Mouse (Mus musculus): ENCODE measurements around the gene Foxp4. TPM values are rescaled to one million over a fixed set of nuclear protein-coding genes. Genes with fewer than 3 reads are reported as not detected.
A peak's percentile ranks its signal among the peaks of the same experiment; 100 is the strongest.

Gene Foxp4
- polyA plus RNA-seq, 1 experiment: 194 TPM

DNA sequence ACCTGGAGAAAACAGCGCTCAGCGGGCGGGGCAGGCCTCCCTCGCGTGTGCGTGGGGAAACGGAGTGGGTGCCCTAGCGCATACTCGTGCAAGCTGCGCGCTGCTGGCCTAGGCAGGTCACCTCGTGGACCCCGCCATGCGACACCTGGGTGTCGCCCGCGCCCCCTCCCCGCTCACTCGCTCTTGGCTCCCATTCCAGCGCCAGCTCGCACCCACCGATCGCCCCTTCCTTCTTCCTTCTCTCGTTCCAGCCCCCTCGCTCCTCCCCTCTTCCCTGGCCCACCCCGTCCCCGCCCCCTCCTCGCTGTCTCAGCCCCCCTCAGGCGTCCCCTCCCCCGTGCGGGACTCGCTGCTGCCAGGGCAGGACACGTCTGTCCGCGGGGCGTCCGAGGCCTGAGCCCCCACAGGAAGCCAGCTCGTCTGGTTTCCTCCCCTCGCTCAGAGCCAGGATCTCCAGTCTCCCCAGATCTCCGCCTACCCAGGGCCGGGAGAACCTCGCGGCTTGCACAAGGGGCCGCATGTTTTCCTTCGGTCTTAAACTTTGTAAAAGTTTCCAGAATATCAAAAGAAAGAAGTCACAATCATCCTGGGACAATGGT lies 91.3 kb downstream of the Foxp4 start:
- Histone ChIP-seq H3K27me3 (ENCODE audit: control insufficient read depth, insufficient read depth, low read length) (peaks cover 5% of the 10 kb centered on the region; the same call in 1 of the 2 replicates), H3K4me1 (replicated peaks; ENCODE audit: control insufficient read depth, insufficient read depth, low read length) (peaks cover 23% of the 10 kb centered on the region), H3K27ac (ENCODE audit: control insufficient read depth, insufficient read depth, low read length) (no peak overlapping the region), H3K36me3 (ENCODE audit: control insufficient read depth, insufficient read depth, low read length) (no peaks in the 10 kb centered on the region), H3K4me3 (ENCODE audit: control insufficient read depth, insufficient read depth, low read length) (peak overlapping the region; percentile 55)
- TF ChIP-seq CTCF (IDR thresholded peaks at IDR 0.05; ENCODE audit: borderline replicate concordance, control insufficient read depth, extremely low read depth, insufficient read depth, low read length, poor library complexity) (no peak), POLR2A (IDR thresholded peaks at IDR 0.05; ENCODE audit: control insufficient read depth, extremely low read depth, insufficient read depth, low read length, poor library complexity) (no peak)
- peak; percentile 24 for DNase-seq
- 2% methylated on average over 45 of the region's 45 CpGs for WGBS

DNA sequence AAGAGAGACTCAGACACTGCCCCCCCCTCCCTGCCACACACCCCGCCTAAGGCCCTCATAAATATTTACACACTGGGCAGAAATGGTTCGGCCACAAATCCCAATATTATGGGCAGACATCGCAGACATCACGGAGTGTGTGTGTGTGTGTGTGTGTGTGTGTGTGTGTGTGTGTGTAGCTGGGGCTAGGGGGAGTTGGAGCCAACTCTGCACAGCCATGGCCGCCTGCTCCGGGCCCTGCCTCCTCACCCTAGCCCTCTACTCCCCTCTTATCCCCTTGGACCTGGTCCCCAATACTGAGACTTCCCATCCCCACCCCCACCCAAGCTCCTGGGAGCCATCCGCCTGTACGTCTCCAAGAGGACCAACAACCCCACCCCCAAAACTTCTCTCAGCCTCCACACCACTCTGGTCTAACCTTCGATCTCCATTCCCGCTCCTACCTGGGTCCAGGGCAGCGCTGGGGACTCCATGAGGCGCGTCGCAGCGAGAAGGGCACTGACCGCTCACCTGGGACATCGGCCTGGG lies 91.9 kb downstream of the Foxp4 start:
- Histone ChIP-seq H3K36me3 (ENCODE audit: control insufficient read depth, insufficient read depth, low read length) (no peaks in the 10 kb centered on the region), H3K4me3 (ENCODE audit: control insufficient read depth, insufficient read depth, low read length) (peak overlapping the region; percentile 55), H3K4me1 (replicated peaks; ENCODE audit: control insufficient read depth, insufficient read depth, low read length) (peaks cover 23% of the 10 kb centered on the region), H3K27me3 (ENCODE audit: control insufficient read depth, insufficient read depth, low read length) (peaks cover 5% of the 10 kb centered on the region; the same call in 1 of the 2 replicates), H3K27ac (ENCODE audit: control insufficient read depth, insufficient read depth, low read length) (no peak overlapping the region)
- no peak for DNase-seq
- TF ChIP-seq CTCF (IDR thresholded peaks at IDR 0.05; ENCODE audit: borderline replicate concordance, control insufficient read depth, extremely low read depth, insufficient read depth, low read length, poor library complexity): no peak
- TF ChIP-seq POLR2A (IDR thresholded peaks at IDR 0.05; ENCODE audit: control insufficient read depth, extremely low read depth, insufficient read depth, low read length, poor library complexity): no peak
- 6% methylated on average over 17 of the region's 17 CpGs for WGBS

DNA sequence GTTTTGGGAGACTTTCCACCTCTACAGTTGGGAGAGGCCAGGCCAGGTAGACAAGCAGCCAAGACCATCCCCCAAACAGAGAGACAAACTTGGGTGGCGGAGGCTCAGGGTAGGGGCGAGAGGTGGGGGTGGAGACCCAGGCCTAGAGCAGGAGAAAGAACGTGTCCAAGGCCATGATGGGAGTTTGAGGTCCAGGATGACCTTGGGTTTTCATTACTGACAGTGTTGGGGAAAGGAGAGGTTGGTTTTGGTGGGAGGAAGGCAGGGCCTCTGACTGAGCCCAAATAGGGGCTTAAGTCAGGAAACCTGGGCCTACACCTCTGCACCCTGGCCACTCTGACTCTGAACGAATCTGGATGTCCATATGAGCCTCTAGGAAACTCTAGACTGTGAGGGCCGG lies 92.7 kb downstream of the Foxp4 start:
- H3K27me3 ChIP-seq (ENCODE audit: control insufficient read depth, insufficient read depth, low read length): peaks cover 5% of the 10 kb centered on the region; the same call in 1 of the 2 replicates
- peaks cover 23% of the 10 kb centered on the region for H3K4me1 ChIP-seq (replicated peaks; ENCODE audit: control insufficient read depth, insufficient read depth, low read length)
- DNase-seq: no peak
- H3K4me3 ChIP-seq (ENCODE audit: control insufficient read depth, insufficient read depth, low read length): no peak overlapping the region
- 67% methylated on average over 5 of the region's 5 CpGs for WGBS
- H3K27ac ChIP-seq (ENCODE audit: control insufficient read depth, insufficient read depth, low read length): no peak overlapping the region
- no peaks in the 10 kb centered on the region for H3K36me3 ChIP-seq (ENCODE audit: control insufficient read depth, insufficient read depth, low read length)
- TF ChIP-seq CTCF (IDR thresholded peaks at IDR 0.05; ENCODE audit: borderline replicate concordance, control insufficient read depth, extremely low read depth, insufficient read depth, low read length, poor library complexity) (no peak), POLR2A (IDR thresholded peaks at IDR 0.05; ENCODE audit: control insufficient read depth, extremely low read depth, insufficient read depth, low read length, poor library complexity) (no peak)

DNA sequence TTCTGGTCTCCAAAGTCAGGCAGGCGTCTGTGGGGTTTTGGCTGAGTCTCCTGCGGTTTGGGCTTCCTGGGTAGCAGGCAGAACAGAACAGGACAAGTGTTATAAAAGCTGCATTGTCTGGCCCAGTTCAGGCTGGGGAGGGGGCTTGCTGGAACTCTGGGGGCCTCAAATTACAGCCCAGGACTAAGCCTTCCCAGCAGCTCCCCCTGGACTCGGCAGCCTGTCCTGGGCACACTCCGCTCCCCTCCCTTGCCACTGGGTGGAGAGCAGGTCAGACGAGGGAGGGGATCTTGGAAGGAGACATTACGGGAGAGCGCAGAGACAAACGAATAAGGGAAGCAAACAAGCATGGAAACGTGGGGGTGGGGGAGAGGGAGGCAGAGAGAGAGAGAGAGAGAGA lies 93.3 kb downstream of the Foxp4 start:
- DNase-seq: no peak
- no peak for TF ChIP-seq POLR2A (IDR thresholded peaks at IDR 0.05; ENCODE audit: control insufficient read depth, extremely low read depth, insufficient read depth, low read length, poor library complexity)
- no peak for TF ChIP-seq CTCF (IDR thresholded peaks at IDR 0.05; ENCODE audit: borderline replicate concordance, control insufficient read depth, extremely low read depth, insufficient read depth, low read length, poor library complexity)
- Histone ChIP-seq H3K36me3 (ENCODE audit: control insufficient read depth, insufficient read depth, low read length) (no peaks in the 10 kb centered on the region), H3K4me1 (replicated peaks; ENCODE audit: control insufficient read depth, insufficient read depth, low read length) (peaks cover 23% of the 10 kb centered on the region), H3K4me3 (ENCODE audit: control insufficient read depth, insufficient read depth, low read length) (no peak overlapping the region), H3K27me3 (ENCODE audit: control insufficient read depth, insufficient read depth, low read length) (peaks cover 5% of the 10 kb centered on the region; the same call in 1 of the 2 replicates), H3K27ac (ENCODE audit: control insufficient read depth, insufficient read depth, low read length) (no peak overlapping the region)
- WGBS: 40% methylated on average over 9 of the region's 9 CpGs

DNA sequence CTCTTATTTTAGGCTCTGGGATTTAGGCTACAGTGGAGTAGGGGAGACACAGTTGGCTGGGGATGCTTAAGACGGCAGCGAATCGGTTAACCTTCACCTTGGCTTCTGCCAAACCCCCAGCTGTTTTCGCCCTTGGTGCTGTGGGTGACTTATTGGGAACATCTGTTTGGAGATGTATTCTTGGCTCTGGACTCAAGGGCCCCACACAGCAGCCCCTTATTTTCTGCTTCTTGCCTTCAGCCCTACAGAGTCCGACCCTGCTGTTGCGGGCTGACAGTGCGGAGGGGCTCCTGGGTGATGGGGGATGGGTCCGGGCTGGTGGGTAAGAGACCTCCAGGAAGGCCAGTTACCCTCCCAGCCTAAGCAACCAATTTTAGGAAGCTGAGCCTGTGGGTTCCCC lies 103.1 kb downstream of the Foxp4 start:
- H3K4me3 ChIP-seq (ENCODE audit: control insufficient read depth, insufficient read depth, low read length): no peak overlapping the region
- no peaks in the 10 kb centered on the region for H3K36me3 ChIP-seq (ENCODE audit: control insufficient read depth, insufficient read depth, low read length)
- no peak for DNase-seq
- 95% methylated on average over 8 of the region's 8 CpGs for WGBS
- no peaks in the 10 kb centered on the region for H3K27me3 ChIP-seq (ENCODE audit: control insufficient read depth, insufficient read depth, low read length)
- TF ChIP-seq POLR2A (IDR thresholded peaks at IDR 0.05; ENCODE audit: control insufficient read depth, extremely low read depth, insufficient read depth, low read length, poor library complexity) (no peak), CTCF (IDR thresholded peaks at IDR 0.05; ENCODE audit: borderline replicate concordance, control insufficient read depth, extremely low read depth, insufficient read depth, low read length, poor library complexity) (no peak)
- no peaks in the 10 kb centered on the region for H3K4me1 ChIP-seq (replicated peaks; ENCODE audit: control insufficient read depth, insufficient read depth, low read length)
- H3K27ac ChIP-seq (ENCODE audit: control insufficient read depth, insufficient read depth, low read length): no peak overlapping the region

DNA sequence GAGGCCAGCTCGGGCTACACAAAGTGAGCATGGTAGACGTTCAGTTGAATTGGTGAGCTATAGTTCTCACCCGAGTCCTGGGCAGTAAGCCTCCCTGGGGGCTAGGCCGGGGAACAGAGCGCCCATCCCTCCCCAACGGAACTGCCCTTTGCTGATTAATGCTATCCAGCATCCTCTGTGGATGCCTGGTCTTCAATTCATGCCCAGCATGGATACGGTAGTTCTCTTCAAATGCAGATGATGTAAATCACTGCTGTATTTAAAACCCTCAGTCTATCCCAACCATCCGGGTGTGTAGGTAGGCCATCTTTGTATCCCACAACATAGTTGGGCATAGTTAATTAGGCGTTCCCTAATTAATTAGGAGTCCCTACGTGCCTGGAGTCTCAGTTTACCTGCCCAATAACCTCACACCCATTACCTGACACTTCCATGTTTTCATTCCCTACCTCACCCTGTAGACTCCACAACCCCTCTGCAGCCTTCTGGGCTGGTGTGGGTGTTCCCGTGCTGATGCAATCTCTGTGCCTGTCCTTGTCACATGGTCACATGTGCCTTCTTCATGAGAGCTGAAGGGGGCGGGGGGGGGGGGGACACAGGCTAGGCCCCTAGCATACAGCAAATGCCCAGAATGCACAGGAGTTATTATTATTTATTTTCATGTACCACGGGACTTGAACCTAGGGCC lies 106.3 kb downstream of the Foxp4 start:
- Histone ChIP-seq H3K27me3 (ENCODE audit: control insufficient read depth, insufficient read depth, low read length) (no peaks in the 10 kb centered on the region), H3K4me1 (replicated peaks; ENCODE audit: control insufficient read depth, insufficient read depth, low read length) (peaks cover 13% of the 10 kb centered on the region), H3K27ac (ENCODE audit: control insufficient read depth, insufficient read depth, low read length) (no peak overlapping the region), H3K4me3 (ENCODE audit: control insufficient read depth, insufficient read depth, low read length) (no peak overlapping the region), H3K36me3 (ENCODE audit: control insufficient read depth, insufficient read depth, low read length) (no peaks in the 10 kb centered on the region)
- TF ChIP-seq CTCF (IDR thresholded peaks at IDR 0.05; ENCODE audit: borderline replicate concordance, control insufficient read depth, extremely low read depth, insufficient read depth, low read length, poor library complexity) (no peak), POLR2A (IDR thresholded peaks at IDR 0.05; ENCODE audit: control insufficient read depth, extremely low read depth, insufficient read depth, low read length, poor library complexity) (no peak)
- 94% methylated on average over 13 of the region's 13 CpGs for WGBS
- DNase-seq: no peak

Other genes with a start within 250 kb of the Foxp4 start
- gene Tomm6, start 236.3 kb downstream of the Foxp4 start, polyA plus RNA-seq (2012; rRNA removed): 90.5 and 107 TPM in 2 replicates
- gene Frs3, start 235.6 kb downstream of the Foxp4 start, polyA plus RNA-seq (2012; rRNA removed): 7.0 and 7.1 TPM in 2 replicates
- 1.0 and 1.4 TPM in 2 replicates for gene Gm21981, start 230.2 kb downstream of the Foxp4 start, polyA plus RNA-seq (2012; rRNA removed)
- gene Prickle4, start 229.9 kb downstream of the Foxp4 start, polyA plus RNA-seq (2012; rRNA removed): 4.0 and 5.5 TPM in 2 replicates
- 4.4 and 6.0 TPM in 2 replicates for gene Pgc, start 197.8 kb downstream of the Foxp4 start, polyA plus RNA-seq (2012; rRNA removed)
- 25.3 and 25.5 TPM in 2 replicates for gene Tfeb, start 187.6 kb downstream of the Foxp4 start, polyA plus RNA-seq (2012; rRNA removed)
- gene Mdfi, start 90.0 kb downstream of the Foxp4 start, polyA plus RNA-seq (2012; rRNA removed): 18.9 and 19.8 TPM in 2 replicates
- not detected in 2 replicates for gene 1700122O11Rik, start 113.6 kb upstream of the Foxp4 start, polyA plus RNA-seq (2012; rRNA removed)
- gene 1700067P10Rik, start 164.7 kb upstream of the Foxp4 start, polyA plus RNA-seq (2012; rRNA removed): 0.12 TPM in 1 of 2 replicates, not detected in the other
- gene 9830107B12Rik, start 221.6 kb upstream of the Foxp4 start, polyA plus RNA-seq (2012; rRNA removed): 0.15 and 0.28 TPM in 2 replicates
- 0.92 and 1.2 TPM in 2 replicates for gene A530064D06Rik, start 242.6 kb upstream of the Foxp4 start, polyA plus RNA-seq (2012; rRNA removed)